Mouse (Mus musculus) lung, adult 2 months (tissue): Measurements from ENCODE around the gene Slc35e2.

Experiments used
- CTCF ChIP-seq: fragments of 200-500 bp; IDR thresholded peaks from 2 replicates; pipeline ENCODE4 v1.5.1; 2011; ENCODE audit warnings: mild to moderate bottlenecking, low read length, control low read depth; ENCODE audit not compliant: insufficient read depth
- POLR2A ChIP-seq: fragments of 200-500 bp; IDR thresholded peaks from 2 replicates; pipeline ENCODE4 v1.6.1; 2011; ENCODE audit warnings: low read depth, mild to moderate bottlenecking, control low read depth, low read length, borderline replicate concordance; ENCODE audit errors: extremely low read depth

DNA sequence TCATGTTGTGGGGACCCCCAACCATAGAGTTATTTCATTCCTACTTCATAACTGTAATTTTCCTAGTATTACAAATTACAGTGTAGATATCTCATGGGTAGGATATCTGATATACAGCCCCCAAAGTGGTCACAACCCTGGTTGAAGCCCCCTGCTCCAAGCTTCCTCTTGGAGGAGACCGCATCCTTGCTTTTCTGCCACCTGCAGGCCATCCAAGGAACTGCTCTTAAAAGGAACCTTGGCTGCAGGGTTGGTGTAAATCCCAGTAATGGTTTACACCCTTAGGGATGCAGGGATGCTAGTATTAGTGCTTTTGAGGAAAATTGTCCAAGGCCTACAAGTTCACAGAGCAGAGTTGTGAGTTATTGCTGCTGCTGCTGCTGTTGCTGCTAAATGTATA is 20.8 kb upstream of the Slc35e2 start:
- peak; percentile 70 for TF ChIP-seq CTCF
- no peak for TF ChIP-seq POLR2A
